Mouse (Mus musculus): ENCODE results near the gene Shroom1. TPM values are rescaled to one million over a fixed set of nuclear protein-coding genes. Genes with fewer than 3 reads are reported as not detected.

Gene Shroom1
- total and polyA plus RNA-seq, 2 experiments from 2014 or later = 3.4 to 10.9 TPM

DNA sequence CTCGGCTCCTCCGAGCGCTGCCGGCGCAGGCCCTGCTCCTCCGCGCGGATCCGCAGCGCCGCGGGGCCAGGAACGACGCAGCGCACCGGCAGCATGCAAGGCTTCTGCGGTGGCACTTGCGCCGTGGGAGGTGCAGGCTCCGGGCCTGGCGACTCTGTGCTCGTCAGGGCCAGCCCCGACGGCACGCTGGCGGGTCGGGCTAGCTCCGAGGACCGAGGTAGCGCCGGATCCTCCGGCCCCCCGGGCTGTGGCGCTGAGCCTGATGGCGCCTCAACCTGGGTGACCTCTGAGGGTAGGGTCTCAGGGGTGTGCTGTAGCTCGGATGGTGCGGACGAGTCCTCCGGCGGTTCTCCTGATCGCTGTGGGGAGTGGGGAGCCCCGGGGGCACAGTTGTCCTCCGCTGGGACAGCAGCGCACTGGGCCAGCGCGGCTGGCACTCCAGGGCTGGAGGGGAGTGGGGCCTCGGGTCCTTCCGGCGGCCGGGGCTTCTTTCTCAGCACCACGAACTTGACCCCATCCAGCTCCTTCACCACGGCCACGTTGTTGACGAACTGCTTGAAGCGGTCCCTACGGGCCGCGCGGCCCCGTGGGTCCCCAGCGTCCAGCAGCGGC, 22.3 kb downstream of the Shroom1 start:
- no peak for TF ChIP-seq CTCF (IDR thresholded peaks at IDR 0.05)
- 0 out of 2 replicates have a peak overlapping the region, but pooled peaks have one; percentile 12 for H3K27ac ChIP-seq (ENCODE audit: low read depth, low read length)

DNA sequence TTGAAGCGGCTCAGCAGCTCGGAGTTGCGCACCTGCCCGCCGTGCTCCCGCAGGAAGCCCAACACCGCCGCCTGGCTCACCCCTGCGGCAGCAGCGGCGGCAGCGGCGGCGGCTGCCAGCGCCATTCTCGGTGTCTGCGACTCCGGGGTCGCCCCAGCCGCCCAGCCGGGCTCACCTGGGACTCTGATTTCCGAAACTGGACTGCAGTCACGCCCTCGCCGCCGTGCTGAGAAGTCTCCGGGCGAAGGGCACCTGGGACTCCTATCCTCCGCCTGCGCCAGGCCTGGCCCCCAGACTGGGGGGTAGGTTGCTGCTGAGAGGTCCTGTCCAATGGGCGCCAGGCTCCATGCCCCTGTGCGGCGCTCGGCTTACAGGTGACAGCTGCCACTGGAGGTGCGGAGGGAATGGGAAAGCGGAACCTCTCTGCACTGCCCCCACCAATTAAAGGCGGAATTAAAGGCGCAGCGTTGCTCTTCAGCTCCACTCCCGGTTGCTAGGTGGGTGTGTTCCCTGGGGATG, 22.8 kb downstream of the Shroom1 start, which contains the start of the genes Gm9945 and Sowaha:
Gm9945 (plus strand) TSS at position 384 of the 519 bp plus-strand sequence.
Sowaha (minus strand) TSS at position 492 of the 519 bp plus-strand sequence.
- 0 out of 2 replicates have a peak within 1 kb of the TSS, but pooled peaks have one; percentile 12 for H3K27ac ChIP-seq (ENCODE audit: low read depth, low read length)
- 2% methylated on average over 37 of the region's 40 CpGs for WGBS
- ATAC-seq (ENCODE audit: low FRiP score) = peak; percentile 55; the same call in 1 of the 2 replicates
- peak; percentile 31 for TF ChIP-seq CTCF (IDR thresholded peaks at IDR 0.05)
- peak within 1 kb of the TSS; percentile 62 for H3K4me3 ChIP-seq (ENCODE audit: low read depth, low read length)
- DNase-seq (ENCODE audit: low spot score) = peak; percentile 72
- peak within 1 kb of the TSS; percentile 70 for H3K9ac ChIP-seq (replicated peaks; ENCODE audit: low read length, poor library complexity, severe bottlenecking)
- no peaks in the 10 kb centered on the region for H3K9me3 ChIP-seq (ENCODE audit: low read length)
- peak within 1 kb of the TSS; percentile 79 for H3K4me2 ChIP-seq (ENCODE audit: low read depth, low read length, poor library complexity, severe bottlenecking)
- no peaks in the 10 kb centered on the region for H3K36me3 ChIP-seq (ENCODE audit: insufficient read depth, low read length)
- H3K4me1 ChIP-seq (ENCODE audit: insufficient read depth, low read length) = peaks cover 9% of the 10 kb centered on the region; the same call in 1 of the 2 replicates
- peaks cover 30% of the 10 kb centered on the region for H3K27me3 ChIP-seq (ENCODE audit: insufficient read depth, low read length)

More for the DNA sequence above, 22.3 kb downstream of the Shroom1 start:
- Histone ChIP-seq H3K4me2 (ENCODE audit: low read depth, low read length, poor library complexity, severe bottlenecking) (peak overlapping the region; percentile 79), H3K27me3 (ENCODE audit: insufficient read depth, low read length) (peaks cover 30% of the 10 kb centered on the region), H3K9me3 (ENCODE audit: low read length) (no peaks in the 10 kb centered on the region), H3K36me3 (ENCODE audit: insufficient read depth, low read length) (no peaks in the 10 kb centered on the region), H3K4me1 (ENCODE audit: insufficient read depth, low read length) (peaks cover 9% of the 10 kb centered on the region; the same call in 1 of the 2 replicates), H3K4me3 (ENCODE audit: low read depth, low read length) (peak overlapping the region; percentile 62), H3K9ac (replicated peaks; ENCODE audit: low read length, poor library complexity, severe bottlenecking) (peak overlapping the region; percentile 70)
- DNase-seq (ENCODE audit: low spot score) = no peak
- WGBS = under 1% methylated on average over 60 of the region's 62 CpGs
- ATAC-seq (ENCODE audit: low FRiP score) = no peak

DNA sequence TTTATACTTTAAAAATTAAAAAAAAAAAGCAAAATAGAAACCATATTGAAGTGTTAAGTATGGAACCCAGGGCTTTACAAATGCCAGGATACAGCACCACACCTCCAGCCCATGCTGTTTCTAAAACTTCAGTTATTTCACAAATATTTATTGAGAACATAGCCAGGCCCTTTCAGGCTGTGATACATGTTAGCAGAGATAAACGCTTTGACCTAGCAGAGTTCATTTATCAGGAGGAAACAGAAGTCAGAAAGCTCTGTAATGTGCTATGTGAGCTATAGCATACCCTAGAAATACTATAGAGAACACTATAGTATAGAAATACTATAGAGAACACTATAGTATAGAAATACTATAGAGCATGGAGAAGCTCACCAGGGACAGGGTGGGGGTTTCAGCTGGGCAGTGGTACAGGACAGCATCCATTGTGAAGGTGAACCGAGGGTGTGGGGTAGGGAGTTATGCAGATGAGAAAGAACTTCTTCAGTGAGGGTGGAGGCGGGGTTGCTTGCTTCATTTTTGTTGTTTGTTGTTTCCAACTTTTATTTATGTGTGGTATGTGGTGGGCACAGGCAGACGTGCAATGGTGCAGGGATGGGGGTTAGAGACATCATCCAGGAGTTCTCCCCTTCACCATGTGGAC, 24.2 kb downstream of the Shroom1 start:
- Histone ChIP-seq H3K36me3 (ENCODE audit: insufficient read depth, low read length) (no peaks in the 10 kb centered on the region), H3K4me2 (ENCODE audit: low read depth, low read length, poor library complexity, severe bottlenecking) (no peak overlapping the region), H3K27me3 (ENCODE audit: insufficient read depth, low read length) (peaks cover 32% of the 10 kb centered on the region), H3K4me3 (ENCODE audit: low read depth, low read length) (no peak overlapping the region), H3K9ac (replicated peaks; ENCODE audit: low read length, poor library complexity, severe bottlenecking) (no peak overlapping the region), H3K9me3 (ENCODE audit: low read length) (no peaks in the 10 kb centered on the region), H3K4me1 (ENCODE audit: insufficient read depth, low read length) (peaks cover 3% of the 10 kb centered on the region; the same call in 1 of the 2 replicates), H3K27ac (ENCODE audit: low read depth, low read length) (no peak overlapping the region)
- no peak for TF ChIP-seq CTCF (IDR thresholded peaks at IDR 0.05)
- ATAC-seq (ENCODE audit: low FRiP score) (no peak), DNase-seq (ENCODE audit: low spot score) (no peak)
- WGBS = 72% methylated on average over 4 of the region's 4 CpGs

DNA sequence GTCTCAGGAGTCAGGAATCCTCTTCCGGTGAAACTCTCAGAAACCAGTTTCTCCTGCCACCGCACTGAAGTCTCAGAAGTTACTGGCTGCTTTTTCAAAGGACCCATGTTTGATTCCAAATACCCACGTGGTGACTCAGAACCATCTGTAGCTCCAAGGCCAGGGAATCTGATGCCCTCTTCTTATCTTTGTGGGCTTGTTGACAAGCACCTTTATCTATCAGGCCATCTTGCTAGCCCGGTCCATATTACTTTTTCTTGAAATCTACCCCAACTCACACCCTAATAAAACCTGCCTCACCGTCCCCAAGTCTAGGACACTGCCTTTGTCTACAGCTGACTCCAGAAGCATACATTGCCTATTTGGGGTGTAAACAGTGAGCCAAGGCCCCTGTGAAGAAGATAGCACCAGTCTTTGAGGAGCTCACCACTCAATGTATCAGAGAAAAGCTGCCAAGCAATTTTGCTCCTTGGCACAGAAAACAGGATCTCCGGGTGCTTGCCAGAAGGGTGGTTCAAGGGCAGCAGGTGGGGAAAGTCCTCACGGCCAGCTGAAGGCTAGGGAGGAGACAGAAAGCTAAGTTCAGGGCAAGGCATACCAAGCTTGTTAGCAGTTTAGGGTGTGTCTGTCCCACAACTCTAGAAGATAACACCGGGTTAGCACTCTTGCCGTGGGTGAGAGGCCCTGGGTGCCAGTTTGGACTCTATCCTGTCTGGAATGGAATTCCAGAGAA, 26.3 kb downstream of the Shroom1 start:
- Histone ChIP-seq H3K36me3 (ENCODE audit: insufficient read depth, low read length) (no peaks in the 10 kb centered on the region), H3K4me3 (ENCODE audit: low read depth, low read length) (no peak overlapping the region), H3K27ac (ENCODE audit: low read depth, low read length) (no peak overlapping the region), H3K27me3 (ENCODE audit: insufficient read depth, low read length) (peaks cover 35% of the 10 kb centered on the region), H3K9ac (replicated peaks; ENCODE audit: low read length, poor library complexity, severe bottlenecking) (no peak overlapping the region), H3K4me1 (ENCODE audit: insufficient read depth, low read length) (peaks cover 3% of the 10 kb centered on the region; the same call in 1 of the 2 replicates), H3K9me3 (ENCODE audit: low read length) (no peaks in the 10 kb centered on the region), H3K4me2 (ENCODE audit: low read depth, low read length, poor library complexity, severe bottlenecking) (no peak overlapping the region)
- WGBS = 82% methylated on average over 9 of the region's 9 CpGs
- no peak for DNase-seq (ENCODE audit: low spot score)
- TF ChIP-seq CTCF (IDR thresholded peaks at IDR 0.05) = no peak
- ATAC-seq (ENCODE audit: low FRiP score) = no peak

DNA sequence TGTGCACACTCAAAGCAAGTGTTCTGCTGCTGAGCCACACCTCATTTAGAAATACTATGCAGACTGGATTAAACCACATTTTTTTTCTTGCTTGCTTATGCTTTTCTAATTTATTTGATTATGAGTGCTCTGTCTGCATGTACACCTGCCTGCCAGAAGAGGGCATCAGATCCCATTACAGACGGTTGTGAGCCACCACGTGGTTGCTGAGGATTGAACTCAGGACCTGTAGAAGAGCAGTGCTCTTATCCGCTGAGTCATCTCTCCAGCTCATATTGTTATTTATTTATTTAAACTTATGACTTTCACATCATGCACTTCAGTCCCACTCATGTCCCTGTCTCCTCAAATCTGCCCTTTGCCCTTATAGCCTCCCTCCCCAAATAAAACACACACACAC, 28.7 kb downstream of the Shroom1 start:
- no peak overlapping the region for H3K27ac ChIP-seq (ENCODE audit: low read depth, low read length)
- H3K4me2 ChIP-seq (ENCODE audit: low read depth, low read length, poor library complexity, severe bottlenecking) = no peak overlapping the region
- no peak overlapping the region for H3K4me3 ChIP-seq (ENCODE audit: low read depth, low read length)
- no peak overlapping the region for H3K9ac ChIP-seq (replicated peaks; ENCODE audit: low read length, poor library complexity, severe bottlenecking)
- H3K4me1 ChIP-seq (ENCODE audit: insufficient read depth, low read length) = no peaks in the 10 kb centered on the region
- TF ChIP-seq CTCF (IDR thresholded peaks at IDR 0.05) = peak; percentile 61
- WGBS = 53% methylated on average over 3 of the region's 3 CpGs
- ATAC-seq (ENCODE audit: low FRiP score) (no peak), DNase-seq (ENCODE audit: low spot score) (no peak)
- H3K9me3 ChIP-seq (ENCODE audit: low read length) = no peaks in the 10 kb centered on the region
- H3K36me3 ChIP-seq (ENCODE audit: insufficient read depth, low read length) = no peaks in the 10 kb centered on the region
- peaks cover 24% of the 10 kb centered on the region for H3K27me3 ChIP-seq (ENCODE audit: insufficient read depth, low read length)
